Mouse (Mus musculus) ES-Bruce4 (cell line): ENCODE data around the gene Elavl1. TPM values are rescaled to one million over a fixed set of nuclear protein-coding genes. Genes with fewer than 3 reads are reported as not detected.

Source experiments
- H3K27ac ChIP-seq: 2 replicates; pipeline ENCODE4 v1.5.1; 2012; ENCODE audit warnings: low read length, inconsistent platforms; ENCODE audit not compliant: insufficient read depth
- H3K27me3 ChIP-seq: 2 replicates; pipeline ENCODE4 v1.6.1; 2012; ENCODE audit warnings: mild to moderate bottlenecking, low read length, inconsistent platforms; ENCODE audit not compliant: control insufficient read depth, poor library complexity, insufficient read depth, severe bottlenecking
- H3K36me3 ChIP-seq: 2 replicates; pipeline ENCODE4 v1.6.1; 2012; ENCODE audit warnings: inconsistent platforms, mild to moderate bottlenecking, low read length, moderate library complexity; ENCODE audit not compliant: control insufficient read depth, poor library complexity, insufficient read depth, severe bottlenecking
- H3K4me1 ChIP-seq: one replicate; pipeline ENCODE4 v1.8.1; 2011; ENCODE audit warnings: low read length; ENCODE audit not compliant: control insufficient read depth, insufficient read depth
- H3K4me3 ChIP-seq: 2 replicates; pipeline ENCODE4 v1.5.1; 2011; ENCODE audit warnings: low read depth, mild to moderate bottlenecking, low read length
- H3K9ac ChIP-seq: 2 replicates; pipeline ENCODE4 v1.6.1; 2012; ENCODE audit warnings: low read depth, mild to moderate bottlenecking, inconsistent platforms; ENCODE audit not compliant: poor library complexity, severe bottlenecking
- H3K9me3 ChIP-seq: replicated peaks from 2 replicates; pipeline ENCODE4 v1.6.1; 2012; ENCODE audit warnings: mild to moderate bottlenecking, low read length, inconsistent platforms; ENCODE audit not compliant: control insufficient read depth, poor library complexity, insufficient read depth, severe bottlenecking
- CTCF ChIP-seq: IDR thresholded peaks from one replicate; pipeline ENCODE4 v1.8.1; 2011; ENCODE audit warnings: low read depth, low read length
- EP300 ChIP-seq: IDR thresholded peaks from 2 replicates; pipeline ENCODE4 v1.6.1; 2011; ENCODE audit warnings: low read depth, low read length; ENCODE audit not compliant: insufficient read depth
- POLR2A ChIP-seq: IDR thresholded peaks from one replicate; pipeline ENCODE4 v1.8.1; 2011; ENCODE audit warnings: low read length; ENCODE audit not compliant: insufficient read depth
- polyA plus RNA-seq: library from polyadenylated mRNA; stranded (reverse); fragments of >200 nt; gene quantifications from 2 replicates; pipeline ENCODE4 v1.2.4, GENCODE M21; 2011; ENCODE audit warnings: low read depth; ENCODE audit not compliant: missing spikeins, insufficient read depth, insufficient read length

Gene Elavl1
- polyA plus RNA-seq, 1 experiment, result 118 TPM

GRCm38 (mm10) chr8:4320404-4320803 lies 4.8 kb downstream of the Elavl1 start:
- Histone ChIP-seq H3K27ac (no peak overlapping the region), H3K4me3 (no peak overlapping the region), H3K36me3 (peaks cover 40% of the 10 kb centered on the region), H3K9me3 (no peaks in the 10 kb centered on the region), H3K27me3 (no peaks in the 10 kb centered on the region), H3K4me1 (no peaks in the 10 kb centered on the region), H3K9ac (no peak overlapping the region)
- TF ChIP-seq POLR2A, result no peak
- no peak for TF ChIP-seq CTCF
- TF ChIP-seq EP300, result no peak

- H3K27ac ChIP-seq, result no peak overlapping the region
- TF ChIP-seq EP300, result no peak
- no peak for TF ChIP-seq CTCF
- TF ChIP-seq POLR2A, result no peak
- H3K4me1 ChIP-seq, result peaks cover under 1% of the 10 kb centered on the region
- H3K4me3 ChIP-seq, result no peak overlapping the region
- H3K9ac ChIP-seq, result no peak overlapping the region
- no peaks in the 10 kb centered on the region for H3K9me3 ChIP-seq
- peaks cover 40% of the 10 kb centered on the region for H3K36me3 ChIP-seq
- no peaks in the 10 kb centered on the region for H3K27me3 ChIP-seq
Measured at GRCm38 (mm10) chr8:4319573-4319872, 5.7 kb downstream of the Elavl1 start.

DNA sequence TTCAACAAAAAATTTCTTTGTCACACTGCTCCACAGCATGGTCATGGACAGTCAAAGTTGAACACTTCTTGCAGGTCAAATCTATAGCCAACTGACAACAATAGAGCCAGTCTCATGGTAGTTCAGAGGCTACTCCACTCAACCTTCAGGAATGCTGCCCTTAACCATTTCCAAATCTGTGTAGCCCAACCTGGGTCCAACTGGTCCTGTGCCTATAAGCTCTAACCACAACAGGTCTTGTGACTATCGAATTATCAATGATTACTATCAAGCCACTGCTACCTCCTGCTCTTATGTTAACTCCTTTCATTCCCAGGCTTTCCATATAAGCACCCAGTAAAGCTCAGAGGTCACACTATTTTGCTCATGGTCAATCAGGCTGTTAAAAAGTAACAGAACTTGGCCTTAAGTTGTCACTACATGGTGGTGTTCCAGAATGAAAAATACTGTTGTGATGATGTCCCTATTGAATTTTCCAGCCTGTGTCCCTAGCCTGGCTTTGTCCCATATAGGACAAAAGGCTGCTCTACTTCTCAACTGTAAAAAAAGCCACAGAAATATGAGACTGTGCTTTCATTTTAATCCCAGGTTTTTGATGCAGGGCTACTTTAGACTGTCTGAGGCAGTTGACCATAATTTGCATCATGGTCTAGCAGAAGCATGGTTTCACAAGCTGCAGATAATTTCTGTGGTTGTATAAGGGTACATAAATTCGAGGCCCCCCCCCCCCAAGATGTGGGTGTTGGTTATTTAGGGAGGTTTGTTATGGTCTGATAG lies 6.2 kb downstream of the Elavl1 start:
- Histone ChIP-seq H3K27me3 (no peaks in the 10 kb centered on the region), H3K27ac (no peak overlapping the region), H3K4me3 (no peak overlapping the region), H3K9me3 (no peaks in the 10 kb centered on the region), H3K9ac (no peak overlapping the region), H3K36me3 (peaks cover 40% of the 10 kb centered on the region), H3K4me1 (peaks cover 2% of the 10 kb centered on the region)
- TF ChIP-seq EP300, result no peak
- TF ChIP-seq CTCF, result no peak
- no peak for TF ChIP-seq POLR2A

GRCm38 (mm10) chr8:4318124-4318523 lies 7.1 kb downstream of the Elavl1 start:
- TF ChIP-seq EP300 (no peak), CTCF (no peak), POLR2A (no peak)
- Histone ChIP-seq H3K4me3 (no peak overlapping the region), H3K36me3 (peaks cover 41% of the 10 kb centered on the region)

GRCm38 (mm10) chr8:4314852-4315251 lies 10.4 kb downstream of the Elavl1 start:
- TF ChIP-seq POLR2A, result no peak
- no peak for TF ChIP-seq CTCF
- no peak for TF ChIP-seq EP300
- Histone ChIP-seq H3K4me3 (no peak overlapping the region), H3K4me1 (peaks cover 2% of the 10 kb centered on the region), H3K9ac (no peak overlapping the region), H3K9me3 (no peaks in the 10 kb centered on the region), H3K36me3 (peaks cover 49% of the 10 kb centered on the region), H3K27ac (no peak overlapping the region), H3K27me3 (no peaks in the 10 kb centered on the region)

More at GRCm38 (mm10) chr8:4318124-4318523, 7.1 kb downstream of the Elavl1 start:
- H3K9me3 ChIP-seq, result no peaks in the 10 kb centered on the region
- H3K27me3 ChIP-seq, result no peaks in the 10 kb centered on the region
- H3K27ac ChIP-seq, result no peak overlapping the region
- H3K9ac ChIP-seq, result no peak overlapping the region
- H3K4me1 ChIP-seq, result peaks cover 2% of the 10 kb centered on the region

DNA sequence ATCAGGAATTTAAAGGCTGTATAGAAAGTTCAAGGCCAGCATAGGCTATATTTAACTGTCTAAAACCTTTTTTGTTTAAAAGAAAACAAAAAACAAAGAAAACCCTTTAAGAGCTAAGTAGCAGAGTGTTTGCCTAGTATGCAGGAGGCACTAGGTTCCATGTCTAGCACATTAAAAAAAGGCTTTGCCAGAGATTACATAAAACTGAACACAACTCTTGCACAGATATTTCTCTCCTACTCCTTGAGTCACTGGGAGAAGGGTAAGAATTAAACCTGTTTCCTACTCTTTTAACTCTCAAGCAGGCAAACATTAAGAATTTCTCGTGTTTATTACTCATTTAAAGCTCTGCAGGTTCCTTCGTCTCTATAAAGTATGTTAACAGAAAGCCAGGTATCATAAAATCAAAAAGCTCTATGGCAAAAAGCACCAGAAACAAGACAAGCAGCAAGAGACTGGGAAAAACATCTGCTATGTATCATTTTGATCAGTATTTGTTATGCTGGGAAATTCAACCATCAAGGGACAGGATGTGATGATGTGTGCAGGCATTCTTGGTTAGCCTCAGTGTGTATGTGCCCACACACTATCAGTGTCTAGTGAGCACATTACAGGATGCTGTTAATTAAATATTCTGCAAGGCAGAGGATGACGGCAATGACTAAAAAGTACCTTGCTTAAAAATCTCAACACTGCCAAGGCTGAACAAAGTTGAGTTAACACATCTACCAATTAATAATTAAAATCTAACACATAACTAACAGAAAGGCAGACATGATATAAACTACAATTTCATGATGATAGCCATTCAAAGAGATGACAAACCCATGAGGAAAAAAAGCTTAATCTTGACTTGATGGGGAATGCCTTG lies 11.7 kb downstream of the Elavl1 start:
- Histone ChIP-seq H3K4me3 (no peak overlapping the region), H3K27me3 (no peaks in the 10 kb centered on the region), H3K36me3 (peaks cover 54% of the 10 kb centered on the region), H3K4me1 (peaks cover 2% of the 10 kb centered on the region), H3K9ac (no peak overlapping the region), H3K9me3 (no peaks in the 10 kb centered on the region), H3K27ac (no peak overlapping the region)
- TF ChIP-seq CTCF, result no peak
- TF ChIP-seq EP300, result no peak
- TF ChIP-seq POLR2A, result no peak
